Mouse (Mus musculus): ENCODE results near the gene Klrb1f. TPM values are rescaled to one million over a fixed set of nuclear protein-coding genes. Genes with fewer than 3 reads are reported as not detected.
"Not testable (repeated sequence)": the region's sequence is repeated elsewhere in the genome, so short reads cannot be mapped to it uniquely, and the experiment has no call there.

Klrb1f gene
- polyA plus RNA-seq (2012; rRNA removed) = 0.10 and 0.15 TPM in 2 replicates
- not detected in 2 replicates for polyA plus RNA-seq (2014; fragmentation: Nextera tagmentation; extraction: Ambion mirVana)

DNA sequence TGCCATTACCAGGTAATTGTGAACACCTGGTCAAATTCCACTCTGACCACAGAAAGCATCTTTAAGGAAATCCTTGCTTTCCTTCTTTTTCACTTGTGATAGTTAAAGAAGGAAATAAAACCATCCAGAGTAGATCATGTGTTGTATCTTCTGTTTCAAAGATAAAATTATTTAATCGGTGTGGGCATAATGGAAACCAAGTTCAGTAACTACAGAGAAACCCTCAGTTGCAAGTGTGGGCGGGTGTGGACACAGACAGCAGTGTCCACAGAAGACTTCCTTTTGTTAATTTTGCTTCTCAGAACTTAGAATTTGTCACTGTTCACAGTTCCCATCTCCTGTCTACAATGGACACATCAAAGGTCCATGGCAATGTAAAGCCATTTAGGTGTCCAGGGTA lies at the start of gene Klrb1f:
Gene Klrb1f (plus strand): TSS at position 301 of the 400 bp plus-strand sequence.
- WGBS = 81% methylated on average over 2 of the region's 2 CpGs

DNA sequence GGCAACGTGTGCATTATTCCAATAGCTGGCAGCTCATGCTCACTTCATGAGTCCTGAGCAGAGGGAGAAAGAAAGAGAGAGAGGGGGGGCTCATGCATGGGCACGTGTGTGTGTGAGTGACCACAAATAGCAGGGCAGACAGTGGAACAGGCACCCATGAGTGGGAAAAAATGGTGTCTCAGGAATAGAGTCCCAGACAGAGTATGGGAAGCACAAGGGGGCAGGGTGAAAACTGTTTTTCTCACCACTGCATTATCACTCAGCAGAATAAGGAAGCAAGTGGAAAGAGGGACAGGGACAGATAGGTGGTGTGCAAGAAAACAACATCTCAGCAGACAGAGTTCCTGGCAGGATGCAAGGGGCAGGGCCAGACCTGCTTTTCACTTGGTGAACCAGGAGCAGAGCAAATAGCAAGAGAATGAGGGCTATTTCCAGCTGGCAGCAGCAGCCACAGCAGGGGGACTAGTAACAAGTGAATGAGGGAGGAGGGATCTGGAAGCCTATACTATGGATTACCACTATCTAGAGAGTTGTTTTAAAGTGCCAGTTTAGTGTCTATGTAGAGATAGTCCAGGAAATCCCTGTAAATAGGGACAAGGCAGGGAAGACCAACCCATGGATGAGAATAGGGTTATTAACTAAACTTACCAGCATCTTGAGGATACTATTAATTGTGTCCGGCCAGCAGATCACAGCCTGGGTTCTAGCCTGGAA lies 49.5 kb upstream of the Klrb1f start:
- H3K4me1 ChIP-seq (ENCODE audit: control insufficient read depth, insufficient read depth, low read length) = peaks cover 3% of the 10 kb centered on the region; the same call in 1 of the 2 replicates
- H3K27ac ChIP-seq (replicated peaks; ENCODE audit: low read depth, low read length) = no peak overlapping the region
- no peak overlapping the region for H3K4me2 ChIP-seq (replicated peaks; ENCODE audit: low read depth, low read length, severe bottlenecking)
- H3K9me3 ChIP-seq (ENCODE audit: control insufficient read depth, low read length) = no peaks in the 10 kb centered on the region
- H3K36me3 ChIP-seq (ENCODE audit: control insufficient read depth, insufficient read depth, low read length) = no peaks in the 10 kb centered on the region
- DNase-seq (ENCODE audit: low spot score) (no peak), ATAC-seq (ENCODE audit: low FRiP score, low read depth) (no peak)
- no peak for TF ChIP-seq POLR2A (IDR thresholded peaks at IDR 0.05; ENCODE audit: borderline replicate concordance, extremely low read depth, insufficient read depth, insufficient read length)
- WGBS = 64% methylated on average over 3 of the region's 3 CpGs
- H3K27me3 ChIP-seq (ENCODE audit: control insufficient read depth, insufficient read depth, low read length) = no peaks in the 10 kb centered on the region
- H3K9ac ChIP-seq (ENCODE audit: low read depth, low read length, severe bottlenecking) = no peak overlapping the region
- no peak overlapping the region for H3K4me3 ChIP-seq (replicated peaks; ENCODE audit: low read length)

More for the DNA sequence above, at the start of gene Klrb1f:
- H3K4me3 ChIP-seq (replicated peaks; ENCODE audit: low read length) = no peak within 1 kb of the TSS
- no peak for TF ChIP-seq POLR2A (IDR thresholded peaks at IDR 0.05; ENCODE audit: borderline replicate concordance, extremely low read depth, insufficient read depth, insufficient read length)
- DNase-seq (ENCODE audit: low spot score) (no peak), ATAC-seq (ENCODE audit: low FRiP score, low read depth) (no peak)
- H3K36me3 ChIP-seq (ENCODE audit: control insufficient read depth, insufficient read depth, low read length) = no peaks in the 10 kb centered on the region
- no peaks in the 10 kb centered on the region for H3K27me3 ChIP-seq (ENCODE audit: control insufficient read depth, insufficient read depth, low read length)
- no peaks in the 10 kb centered on the region for H3K9me3 ChIP-seq (ENCODE audit: control insufficient read depth, low read length)
- no peak within 1 kb of the TSS for H3K4me2 ChIP-seq (replicated peaks; ENCODE audit: low read depth, low read length, severe bottlenecking)
- no peak within 1 kb of the TSS for H3K9ac ChIP-seq (ENCODE audit: low read depth, low read length, severe bottlenecking)
- H3K27ac ChIP-seq (replicated peaks; ENCODE audit: low read depth, low read length) = no peak within 1 kb of the TSS
- H3K4me1 ChIP-seq (ENCODE audit: control insufficient read depth, insufficient read depth, low read length) = no peaks in the 10 kb centered on the region

DNA sequence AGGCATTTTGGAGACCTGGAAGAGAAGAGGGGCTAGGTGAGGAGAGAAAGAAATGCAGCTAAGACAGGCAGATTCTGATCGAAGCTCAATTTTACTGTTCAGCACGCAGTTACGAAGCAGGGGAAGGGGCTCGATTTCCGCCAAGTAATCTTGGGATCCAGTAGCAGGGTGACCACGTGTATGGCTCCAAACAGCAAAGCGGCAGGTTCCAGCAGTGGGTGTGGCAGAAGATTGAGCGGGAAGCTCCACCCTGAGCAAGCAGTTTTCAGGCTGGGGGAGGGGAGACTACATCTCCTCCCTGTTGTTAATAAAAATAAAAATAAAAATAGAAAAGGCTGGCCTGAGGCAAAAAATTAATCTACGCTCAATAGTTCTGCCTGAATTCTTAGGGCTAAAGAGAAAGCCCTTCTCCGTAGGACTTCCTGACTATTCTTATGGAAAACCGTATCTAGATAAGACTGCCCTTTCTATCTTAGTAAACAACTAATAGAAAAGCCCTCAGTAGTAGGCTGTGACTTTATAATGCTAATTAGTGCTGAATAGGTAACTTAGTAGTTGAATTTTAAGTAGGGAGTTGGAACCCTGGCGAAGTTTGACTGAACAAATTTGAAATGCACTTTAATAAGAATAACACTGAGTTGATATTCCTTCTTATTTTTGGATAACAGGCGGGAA lies 48.8 kb upstream of the Klrb1f start:
- no peak overlapping the region for H3K4me2 ChIP-seq (replicated peaks; ENCODE audit: low read depth, low read length, severe bottlenecking)
- DNase-seq (ENCODE audit: low spot score) (no peak), ATAC-seq (ENCODE audit: low FRiP score, low read depth) (no peak)
- no peaks in the 10 kb centered on the region for H3K36me3 ChIP-seq (ENCODE audit: control insufficient read depth, insufficient read depth, low read length)
- no peak overlapping the region for H3K27ac ChIP-seq (replicated peaks; ENCODE audit: low read depth, low read length)
- H3K27me3 ChIP-seq (ENCODE audit: control insufficient read depth, insufficient read depth, low read length) = no peaks in the 10 kb centered on the region
- no peak overlapping the region for H3K4me3 ChIP-seq (replicated peaks; ENCODE audit: low read length)
- no peak for TF ChIP-seq POLR2A (IDR thresholded peaks at IDR 0.05; ENCODE audit: borderline replicate concordance, extremely low read depth, insufficient read depth, insufficient read length)
- 72% methylated on average over 13 of the region's 13 CpGs for WGBS
- no peak overlapping the region for H3K9ac ChIP-seq (ENCODE audit: low read depth, low read length, severe bottlenecking)
- peaks cover 3% of the 10 kb centered on the region; the same call in 1 of the 2 replicates for H3K4me1 ChIP-seq (ENCODE audit: control insufficient read depth, insufficient read depth, low read length)
- no peaks in the 10 kb centered on the region for H3K9me3 ChIP-seq (ENCODE audit: control insufficient read depth, low read length)

DNA sequence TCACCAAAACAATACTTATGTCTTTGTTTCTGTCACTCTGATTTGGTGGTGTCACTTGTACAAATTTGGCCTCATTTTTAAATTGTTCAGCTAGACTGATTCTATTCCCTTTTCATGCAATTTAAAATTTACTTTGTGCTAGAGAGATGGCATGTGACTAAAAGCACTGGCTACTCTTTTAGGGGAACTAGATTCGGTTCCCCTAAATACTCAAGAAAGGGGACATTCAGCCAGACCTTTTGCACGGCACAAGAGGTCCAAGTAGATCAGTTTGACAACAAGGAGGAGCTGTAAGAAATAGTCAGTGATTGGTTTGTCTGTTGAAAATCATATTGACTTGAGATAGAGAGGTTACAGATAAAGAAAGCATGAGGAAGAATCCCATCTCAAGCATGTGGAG lies 44.3 kb upstream of the Klrb1f start:
- H3K4me2 ChIP-seq (replicated peaks; ENCODE audit: low read depth, low read length, severe bottlenecking) = no peak overlapping the region
- 86% methylated on average over 2 of the region's 2 CpGs for WGBS
- H3K27ac ChIP-seq (replicated peaks; ENCODE audit: low read depth, low read length) = no peak overlapping the region
- no peaks in the 10 kb centered on the region for H3K27me3 ChIP-seq (ENCODE audit: control insufficient read depth, insufficient read depth, low read length)
- DNase-seq (ENCODE audit: low spot score) (no peak), ATAC-seq (ENCODE audit: low FRiP score, low read depth) (no peak)
- H3K4me1 ChIP-seq (ENCODE audit: control insufficient read depth, insufficient read depth, low read length) = no peaks in the 10 kb centered on the region
- no peak overlapping the region for H3K9ac ChIP-seq (ENCODE audit: low read depth, low read length, severe bottlenecking)
- H3K9me3 ChIP-seq (ENCODE audit: control insufficient read depth, low read length) = no peaks in the 10 kb centered on the region
- no peaks in the 10 kb centered on the region for H3K36me3 ChIP-seq (ENCODE audit: control insufficient read depth, insufficient read depth, low read length)
- no peak overlapping the region for H3K4me3 ChIP-seq (replicated peaks; ENCODE audit: low read length)
- TF ChIP-seq POLR2A (IDR thresholded peaks at IDR 0.05; ENCODE audit: borderline replicate concordance, extremely low read depth, insufficient read depth, insufficient read length) = no peak

DNA sequence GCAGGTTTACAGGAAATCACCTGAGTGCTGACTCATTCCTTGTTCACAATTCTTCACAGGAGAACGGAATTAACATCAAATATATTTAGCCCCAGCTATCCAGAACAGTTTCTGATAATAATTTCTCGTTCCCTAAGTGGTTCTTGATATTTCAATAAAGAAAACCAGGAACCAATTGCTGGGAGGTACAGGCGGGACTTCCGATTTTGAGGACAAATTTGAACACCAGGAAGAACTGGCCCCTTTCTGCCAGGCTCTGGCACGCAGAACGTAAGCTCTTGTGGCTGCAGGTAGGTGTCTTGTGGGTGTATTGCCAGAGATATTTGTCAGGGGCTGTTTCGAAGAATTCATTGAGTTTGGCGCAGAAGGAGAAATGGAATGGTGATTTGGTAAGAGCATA lies 37.1 kb upstream of the Klrb1f start:
- no peaks in the 10 kb centered on the region for H3K36me3 ChIP-seq (ENCODE audit: control insufficient read depth, insufficient read depth, low read length)
- ATAC-seq (ENCODE audit: low FRiP score, low read depth) = no peak
- 89% methylated on average over 8 of the region's 8 CpGs for WGBS
- TF ChIP-seq POLR2A (IDR thresholded peaks at IDR 0.05; ENCODE audit: borderline replicate concordance, extremely low read depth, insufficient read depth, insufficient read length) = no peak
- H3K4me3 ChIP-seq (replicated peaks; ENCODE audit: low read length) = no peak overlapping the region
- H3K9me3 ChIP-seq (ENCODE audit: control insufficient read depth, low read length) = no peaks in the 10 kb centered on the region
- H3K4me2 ChIP-seq (replicated peaks; ENCODE audit: low read depth, low read length, severe bottlenecking) = no peak overlapping the region
- DNase-seq (ENCODE audit: low spot score) = no peak
- H3K27ac ChIP-seq (replicated peaks; ENCODE audit: low read depth, low read length) = no peak overlapping the region
- H3K4me1 ChIP-seq (ENCODE audit: control insufficient read depth, insufficient read depth, low read length) = no peaks in the 10 kb centered on the region
- H3K27me3 ChIP-seq (ENCODE audit: control insufficient read depth, insufficient read depth, low read length) = no peaks in the 10 kb centered on the region
- no peak overlapping the region for H3K9ac ChIP-seq (ENCODE audit: low read depth, low read length, severe bottlenecking)

DNA sequence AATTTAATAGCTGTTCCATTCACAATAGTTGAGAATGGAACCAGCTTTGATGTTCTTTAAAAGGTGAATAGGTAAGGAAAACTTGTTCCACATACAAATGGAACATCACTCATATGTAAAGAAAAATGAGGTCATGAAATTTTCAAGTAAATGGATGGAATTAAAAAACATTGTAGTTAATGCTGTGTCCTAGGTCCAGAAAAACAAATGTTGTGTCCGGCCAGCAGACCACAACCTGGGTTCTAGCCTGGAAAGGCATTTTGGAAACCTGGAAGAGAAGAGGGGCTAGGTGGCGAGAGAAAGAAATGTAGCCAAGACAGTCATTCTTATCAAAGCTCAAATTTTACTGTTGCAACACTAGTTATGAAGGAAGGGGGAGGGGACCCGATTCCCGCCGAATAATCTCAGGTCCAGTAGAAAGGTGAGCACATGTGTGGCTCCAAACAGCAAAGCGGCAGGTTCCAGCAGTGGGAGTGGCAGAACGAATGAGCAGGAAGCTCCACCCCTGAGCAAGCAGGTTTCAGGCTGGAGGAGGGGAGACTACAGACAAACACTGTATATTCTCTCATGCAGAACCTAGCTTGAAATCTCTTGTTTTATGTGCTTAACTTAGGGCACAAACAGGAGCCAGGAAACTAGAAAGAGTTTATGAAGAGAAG lies 35.7 kb upstream of the Klrb1f start:
- H3K4me3 ChIP-seq (replicated peaks; ENCODE audit: low read length); H3K27ac ChIP-seq (replicated peaks; ENCODE audit: low read depth, low read length); H3K4me1 ChIP-seq (ENCODE audit: control insufficient read depth, insufficient read depth, low read length); H3K9ac ChIP-seq (ENCODE audit: low read depth, low read length, severe bottlenecking); H3K36me3 ChIP-seq (ENCODE audit: control insufficient read depth, insufficient read depth, low read length); H3K27me3 ChIP-seq (ENCODE audit: control insufficient read depth, insufficient read depth, low read length); H3K4me2 ChIP-seq (replicated peaks; ENCODE audit: low read depth, low read length, severe bottlenecking); ATAC-seq (ENCODE audit: low FRiP score, low read depth); DNase-seq (ENCODE audit: low spot score); H3K9me3 ChIP-seq (ENCODE audit: control insufficient read depth, low read length): not testable (repeated sequence)
- 79% methylated on average over 7 of the region's 7 CpGs for WGBS
